Mouse (Mus musculus): ENCODE results near the gene Apbb2.

The Apbb2 gene

DNA sequence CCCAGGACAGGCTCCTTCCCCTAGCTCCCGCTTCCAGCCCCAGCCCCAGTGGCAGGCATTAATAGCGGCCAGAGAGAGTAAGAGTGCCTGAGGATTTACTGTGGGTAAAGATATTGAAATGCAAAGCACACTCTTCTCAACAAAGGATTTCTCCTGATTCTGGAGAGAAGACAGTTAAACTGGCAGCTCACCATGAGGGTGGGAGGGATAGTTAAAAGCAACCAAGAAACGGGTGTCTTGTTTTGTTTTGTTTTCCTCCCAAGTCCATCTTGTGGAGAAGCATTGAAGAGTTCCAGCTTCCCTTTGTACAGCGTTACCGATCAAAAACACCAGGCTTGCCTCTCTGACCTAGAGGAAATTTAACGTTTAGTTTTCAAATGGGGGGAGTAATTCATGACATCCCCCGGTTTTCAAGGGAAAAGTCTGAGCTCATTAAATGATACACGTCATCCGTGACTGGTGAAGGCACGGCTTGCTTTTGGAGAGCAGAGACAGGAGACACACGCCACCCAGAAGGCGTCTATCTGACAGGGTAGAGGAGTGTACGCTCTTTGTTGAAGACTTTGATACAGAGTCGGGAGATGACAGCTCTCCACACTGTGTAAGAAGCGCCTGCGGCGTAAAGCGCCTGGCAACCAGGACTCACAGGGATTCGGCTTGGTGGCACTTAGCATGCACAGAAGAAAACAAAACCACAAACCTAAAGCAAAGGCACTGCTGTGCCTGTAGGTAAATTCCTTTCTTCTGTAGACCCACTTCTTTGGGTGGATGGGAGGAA, 290.4 kb downstream of the Apbb2 start:
- no peak for DNase-seq

DNA sequence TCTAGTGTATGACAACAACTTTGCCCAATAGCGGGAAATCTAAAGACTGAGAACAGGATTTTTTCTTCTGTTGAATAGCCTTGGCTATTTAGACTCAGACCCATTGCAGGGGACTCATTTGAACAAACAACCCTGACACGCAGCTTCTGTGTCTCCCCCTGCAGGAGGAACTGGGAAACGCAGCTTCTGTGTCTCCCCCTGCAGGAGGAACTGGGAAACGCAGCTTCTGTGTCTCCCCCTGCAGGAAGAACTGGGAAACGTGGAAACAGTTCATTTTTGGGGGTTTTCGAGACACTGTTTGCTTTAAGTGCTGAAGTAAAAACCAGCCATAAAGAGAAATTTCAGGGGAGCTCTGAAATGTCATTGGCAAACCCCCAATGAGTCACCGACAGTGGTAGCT, 292.2 kb downstream of the Apbb2 start:
- no peak for DNase-seq

DNA sequence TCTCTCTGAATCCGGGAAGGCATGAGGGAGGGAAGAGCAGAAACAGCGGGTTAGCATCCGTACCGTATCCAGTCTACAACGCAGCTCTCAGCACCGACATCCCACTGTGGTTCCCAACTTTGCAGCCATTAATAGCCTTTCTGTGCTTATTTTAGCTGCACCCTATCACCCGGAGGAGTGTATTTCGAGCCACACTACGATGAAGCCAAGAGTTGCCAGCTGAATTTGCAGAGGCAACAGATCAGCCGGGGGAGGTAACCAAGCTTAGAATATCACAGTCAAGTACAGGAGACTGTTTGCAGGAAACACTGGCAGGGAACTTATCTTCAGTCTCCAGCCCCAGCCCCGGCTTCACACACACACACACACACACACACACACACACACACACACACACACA, 295.0 kb downstream of the Apbb2 start:
- DNase-seq: no peak

DNA sequence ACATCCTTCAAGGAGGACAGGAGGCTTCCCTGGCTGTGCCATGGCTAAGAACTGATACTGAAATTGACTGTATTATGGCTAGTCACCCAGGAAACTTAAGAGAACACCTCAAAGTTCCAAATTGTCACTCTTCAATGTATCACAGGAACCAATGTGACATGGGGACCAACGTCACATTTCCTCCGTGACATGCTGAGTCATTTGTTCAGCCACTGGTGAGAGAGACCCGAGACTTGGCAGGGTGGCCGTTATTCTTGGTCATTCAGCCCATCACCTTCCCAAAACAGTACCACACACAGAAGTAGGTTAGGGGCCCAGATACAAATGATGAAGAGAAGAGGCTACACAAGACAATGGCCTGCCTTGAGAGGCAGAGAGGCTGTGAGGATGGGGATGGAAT, 295.5 kb downstream of the Apbb2 start:
- no peak for DNase-seq

- no peak for DNase-seq
Measured at GRCm38 (mm10) chr5:66319827-66320404, 298.7 kb downstream of the Apbb2 start.

GRCm38 (mm10) chr5:66319341-66319740, 299.2 kb downstream of the Apbb2 start:
- peak; percentile 37 for DNase-seq

DNA sequence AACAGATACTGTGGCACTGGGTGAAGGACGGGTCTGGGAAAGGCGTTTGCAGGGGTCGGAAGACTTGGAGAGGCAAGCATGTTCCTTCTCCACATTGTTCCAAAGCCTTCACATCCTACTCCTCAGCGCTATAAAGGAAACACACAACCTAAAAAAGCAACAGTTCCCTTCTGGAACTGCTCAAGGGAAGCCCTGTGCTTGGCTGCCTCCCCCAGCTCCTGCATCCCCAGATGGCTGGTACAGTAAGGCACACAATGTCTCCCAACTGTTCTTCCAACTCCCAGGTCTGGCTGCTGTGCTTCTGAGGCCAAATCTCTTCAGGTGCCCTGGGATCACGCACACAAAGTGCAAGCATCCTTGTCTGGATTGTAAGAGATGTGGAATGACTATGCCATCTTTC, 302.8 kb downstream of the Apbb2 start:
- DNase-seq: no peak

DNA sequence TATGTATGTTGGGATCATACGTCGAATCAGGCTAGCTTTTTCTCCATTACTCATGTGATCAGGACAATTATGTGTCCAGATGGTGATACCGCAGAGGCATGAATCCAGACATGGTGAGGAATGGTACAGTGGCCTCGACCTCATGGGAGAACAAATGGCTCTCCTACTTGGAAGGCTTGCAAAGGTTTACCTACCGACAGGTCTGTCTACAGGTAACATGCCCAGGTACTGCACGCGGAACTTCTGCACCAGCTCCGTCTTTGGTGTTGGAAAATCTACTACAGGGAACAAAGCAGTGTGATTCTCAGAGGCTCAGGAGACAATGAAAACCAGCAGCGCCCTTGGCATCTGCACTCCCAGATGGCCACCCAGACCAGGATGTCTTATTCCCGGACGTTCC, 307.8 kb downstream of the Apbb2 start:
- no peak for DNase-seq

- DNase-seq: no peak
Measured at GRCm38 (mm10) chr5:66310328-66310727, 308.3 kb downstream of the Apbb2 start.

DNA sequence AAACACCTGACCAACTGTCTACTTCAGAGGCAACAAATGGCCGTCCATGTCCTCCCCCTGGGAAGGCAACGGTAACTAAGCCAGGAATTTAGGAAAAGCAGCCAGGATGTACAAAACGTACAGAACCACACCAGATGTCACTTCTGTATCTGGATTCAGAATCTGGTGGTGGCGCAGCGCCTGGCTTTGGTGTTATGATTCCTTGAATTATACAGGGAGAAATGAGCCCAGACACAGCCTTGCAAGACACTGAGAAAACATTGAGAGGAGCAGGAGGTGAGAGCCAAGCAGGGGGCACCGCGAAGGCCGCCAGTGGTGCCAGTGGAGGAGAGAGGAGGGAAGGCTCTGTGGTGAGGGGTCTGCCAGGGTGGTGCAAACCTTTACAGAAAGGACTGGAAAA, 313.1 kb downstream of the Apbb2 start:
- no peak for DNase-seq

- no peak for DNase-seq
Measured at GRCm38 (mm10) chr5:66304300-66305067, 314.1 kb downstream of the Apbb2 start.

GRCm38 (mm10) chr5:66302873-66303272, 315.7 kb downstream of the Apbb2 start:
- no peak for DNase-seq

- DNase-seq: no peak
Measured at GRCm38 (mm10) chr5:66302085-66302815, 316.3 kb downstream of the Apbb2 start.

- DNase-seq: no peak
Measured at GRCm38 (mm10) chr5:66300576-66300975, 318.0 kb downstream of the Apbb2 start.

DNA sequence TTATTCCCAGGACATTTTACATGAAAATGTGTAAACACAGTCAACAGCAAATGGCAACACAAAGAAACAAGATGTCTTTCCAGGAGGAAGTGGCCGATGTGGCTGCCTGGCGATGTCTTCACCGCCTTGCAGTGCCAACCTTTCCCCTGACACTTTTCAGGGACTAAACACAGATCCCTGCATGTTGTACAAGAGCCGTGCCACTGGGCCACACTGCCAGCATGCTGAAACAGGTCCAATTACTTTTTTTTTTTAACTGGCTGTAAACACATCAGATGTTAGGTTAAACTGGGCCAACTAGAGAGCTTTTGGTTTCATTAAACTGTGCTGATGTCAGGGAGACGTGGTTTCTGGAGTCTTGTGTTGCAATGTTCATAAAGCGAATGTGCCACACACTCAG, 319.7 kb downstream of the Apbb2 start:
- DNase-seq: no peak

GRCm38 (mm10) chr5:66296116-66296515, 322.5 kb downstream of the Apbb2 start:
- DNase-seq: no peak

DNA sequence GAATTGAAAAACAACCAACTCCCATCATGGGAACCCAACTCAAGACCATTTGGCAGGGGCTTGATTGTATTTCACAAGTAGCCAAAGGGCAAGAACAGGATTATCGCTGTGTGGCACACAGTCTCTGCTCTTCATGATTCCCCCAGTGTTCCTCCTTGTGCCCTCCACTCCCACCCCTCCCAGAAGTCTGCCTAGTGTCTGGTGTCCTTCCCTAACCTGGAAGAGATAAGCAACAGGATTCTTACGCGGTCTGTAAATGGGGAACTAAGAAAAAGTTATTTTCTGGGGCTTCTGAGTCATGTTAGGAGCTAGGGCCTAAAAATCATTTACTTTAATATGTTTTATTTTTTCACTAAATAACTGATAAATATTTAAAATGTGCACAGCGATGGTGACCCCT, 323.6 kb downstream of the Apbb2 start:
- no peak for DNase-seq

DNA sequence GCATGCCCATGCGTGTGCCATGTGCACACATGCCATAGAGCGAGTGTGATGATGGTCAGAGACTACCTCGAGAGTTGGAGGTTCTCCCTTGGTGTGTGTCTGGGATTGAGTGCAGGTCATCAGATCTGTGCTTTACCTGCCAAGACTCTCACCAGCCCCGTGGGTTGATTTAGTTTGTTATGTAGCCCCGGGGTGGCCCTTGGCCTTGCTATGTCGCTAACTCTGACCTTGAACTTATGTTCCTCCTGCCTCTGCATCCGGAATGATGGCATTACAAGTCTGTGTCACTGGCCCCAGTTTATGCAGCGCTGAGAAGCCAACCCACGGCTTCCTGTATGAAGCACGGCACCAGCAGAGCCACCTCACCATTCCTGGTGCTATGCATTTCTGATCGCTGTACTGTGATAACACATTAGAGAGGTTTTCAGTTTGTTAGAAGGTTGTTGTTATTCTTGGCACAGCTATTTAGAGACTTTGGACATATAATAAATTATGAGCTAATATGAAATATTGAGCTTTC, 324.4 kb downstream of the Apbb2 start:
- no peak for DNase-seq

DNA sequence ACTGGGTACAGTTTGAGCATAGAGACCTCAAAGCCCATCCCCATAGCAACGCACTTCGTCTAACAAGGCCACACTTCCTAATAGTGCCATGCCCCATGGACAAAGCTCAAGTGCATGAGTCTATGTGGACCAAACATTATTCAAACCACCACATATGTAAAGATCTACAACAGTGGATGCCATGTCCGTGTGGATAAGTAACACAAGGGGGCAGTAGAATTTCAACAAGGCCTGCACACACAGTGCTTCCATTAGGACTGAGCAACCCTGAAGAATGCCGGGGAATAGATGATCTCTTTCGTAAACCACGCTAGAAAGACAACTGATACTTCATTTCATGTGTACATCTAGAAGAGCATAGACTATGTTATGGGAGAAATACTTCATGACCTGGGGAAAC, 337.8 kb downstream of the Apbb2 start:
- DNase-seq: no peak

GRCm38 (mm10) chr5:66279650-66280049, 338.9 kb downstream of the Apbb2 start:
- no peak for DNase-seq

GRCm38 (mm10) chr5:66274417-66274816, 344.2 kb downstream of the Apbb2 start:
- no peak for DNase-seq

DNA sequence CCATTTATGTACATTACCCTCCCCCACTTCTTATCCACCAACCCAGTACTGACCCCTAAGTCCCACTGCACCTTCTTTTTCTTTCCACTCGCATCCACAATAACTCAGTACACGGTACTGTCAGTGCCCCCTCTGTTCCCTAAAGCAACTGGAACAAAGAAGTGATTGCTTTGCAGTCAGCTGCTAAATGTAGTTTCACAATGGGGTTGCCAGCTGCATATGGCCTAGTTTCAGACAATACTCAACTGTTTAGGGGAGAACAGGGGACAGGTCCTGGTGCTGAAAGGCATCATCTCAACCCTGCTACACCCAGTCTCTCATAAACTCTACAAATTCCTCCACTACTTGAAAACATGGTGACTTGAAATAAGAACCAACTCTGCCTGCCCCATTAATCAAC, 347.4 kb downstream of the Apbb2 start:
- DNase-seq: no peak

- DNase-seq: peak; percentile 24
Measured at GRCm38 (mm10) chr5:66269616-66270015, 349.0 kb downstream of the Apbb2 start.

Data from kidney, postnatal 14 days (tissue).